Mouse (Mus musculus) kidney, embryonic 14.5 days (tissue): Measurements from ENCODE around the gene Cygb. TPM values are rescaled to one million over a fixed set of nuclear protein-coding genes. Genes with fewer than 3 reads are reported as not detected.

ENCODE experiments used
- ATAC-seq: fragments of 200-750 bp; cut with Nextera tagmentation; 2 replicates; pipeline ENCODE4 v1.8.0; 2017; ENCODE audit warnings: moderate number of reproducible peaks, mild to moderate bottlenecking, moderate TSS enrichment, moderate library complexity; ENCODE audit not compliant: low FRiP score, low TSS enrichment
- H3K27ac ChIP-seq: fragments of 300-500 bp; sonication (generic); 2 replicates; pipeline ENCODE4 v1.5.1; 2014; ENCODE audit warnings: low read depth, mild to moderate bottlenecking, low read length, moderate library complexity, mixed read lengths
- H3K27me3 ChIP-seq: fragments of 300-500 bp; sonication (generic); 2 replicates; pipeline ENCODE4 v1.6.1; 2014; ENCODE audit warnings: mild to moderate bottlenecking, low read length; ENCODE audit not compliant: control insufficient read depth, insufficient read depth
- H3K36me3 ChIP-seq: fragments of 300-500 bp; sonication (generic); 2 replicates; pipeline ENCODE4 v1.6.1; 2014; ENCODE audit warnings: low read length, mixed read lengths; ENCODE audit not compliant: control insufficient read depth, insufficient read depth
- H3K4me1 ChIP-seq: fragments of 300-500 bp; sonication (generic); 2 replicates; pipeline ENCODE4 v1.6.1; 2014; ENCODE audit warnings: low read length, mixed read lengths; ENCODE audit not compliant: control insufficient read depth, insufficient read depth
- H3K4me2 ChIP-seq: fragments of 300-500 bp; sonication (generic); replicated peaks from 2 replicates; pipeline ENCODE4 v1.6.1; 2014; ENCODE audit warnings: low read depth, mild to moderate bottlenecking, low read length
- H3K4me3 ChIP-seq: fragments of 300-500 bp; sonication (generic); 2 replicates; pipeline ENCODE4 v1.5.1; 2014; ENCODE audit warnings: mild to moderate bottlenecking, low read length
- H3K9ac ChIP-seq: fragments of 300-500 bp; sonication (generic); 2 replicates; pipeline ENCODE4 v1.6.1; 2014; ENCODE audit warnings: low read depth, mild to moderate bottlenecking, low read length, moderate library complexity
- H3K9me3 ChIP-seq: fragments of 300-500 bp; sonication (generic); 2 replicates; pipeline ENCODE4 v1.6.1; 2016; ENCODE audit warnings: low read length; ENCODE audit not compliant: control insufficient read depth
- WGBS: fragments of 180-500 bp; shearing (Covaris S2); extraction: QIAGEN DNeasy Blood & Tissue Kit; methylation state at CpG from one replicate; pipeline ENCODE4 v1.1.7; 2014; 5-methylcytosine and 5-hydroxymethylcytosine counted together
- polyA plus RNA-seq: library from polyadenylated mRNA; unstranded; fragments of >200 nt; fragmentation: Nextera tagmentation; extraction: Ambion mirVana; gene quantifications from 2 replicates; pipeline ENCODE4 v1.2.1, GENCODE M21; 2014

Gene Cygb
- polyA plus RNA-seq, 1 experiment from 2014 or later, result 11.3 TPM

GRCm38 (mm10) chr11:116689622-116690021 is 35.5 kb upstream of the Cygb start:
- 94% methylated on average over 10 of the region's 10 CpGs for WGBS
- Histone ChIP-seq H3K9me3 (no peaks in the 10 kb centered on the region), H3K9ac (no peak overlapping the region), H3K4me3 (no peak overlapping the region), H3K4me1 (peaks cover 5% of the 10 kb centered on the region; the same call in 1 of the 2 replicates), H3K27ac (no peak overlapping the region), H3K4me2 (no peak overlapping the region), H3K36me3 (peaks cover 5% of the 10 kb centered on the region; the same call in 1 of the 2 replicates), H3K27me3 (peaks cover 4% of the 10 kb centered on the region)
- ATAC-seq, result no peak

GRCm38 (mm10) chr11:116687897-116688296 is 33.8 kb upstream of the Cygb start:
- peak overlapping the region; percentile 30; the same call in 1 of the 2 replicates for H3K27ac ChIP-seq
- 0 out of 2 replicates have a peak, but pooled peaks cover 2% of the 10 kb centered on the region for H3K4me1 ChIP-seq
- ATAC-seq, result no peak
- peaks cover 5% of the 10 kb centered on the region; the same call in 1 of the 2 replicates for H3K36me3 ChIP-seq
- no peaks in the 10 kb centered on the region for H3K9me3 ChIP-seq
- H3K4me2 ChIP-seq, result no peak overlapping the region
- H3K4me3 ChIP-seq, result no peak overlapping the region
- H3K9ac ChIP-seq, result no peak overlapping the region
- H3K27me3 ChIP-seq, result no peaks in the 10 kb centered on the region
- WGBS, result 55% methylated on average over 8 of the region's 8 CpGs

- Histone ChIP-seq H3K9me3 (no peaks in the 10 kb centered on the region), H3K4me1 (peaks cover 12% of the 10 kb centered on the region; the same call in 1 of the 2 replicates), H3K27me3 (no peaks in the 10 kb centered on the region), H3K4me3 (no peak overlapping the region), H3K9ac (no peak overlapping the region), H3K27ac (no peak overlapping the region), H3K36me3 (peaks cover 14% of the 10 kb centered on the region; the same call in 1 of the 2 replicates), H3K4me2 (no peak overlapping the region)
- 59% methylated on average over 9 of the region's 9 CpGs for WGBS
- no peak for ATAC-seq
Measured at GRCm38 (mm10) chr11:116685729-116686128, 31.6 kb upstream of the Cygb start.

- Histone ChIP-seq H3K27ac (no peak overlapping the region), H3K9me3 (no peaks in the 10 kb centered on the region), H3K36me3 (peaks cover 20% of the 10 kb centered on the region; the same call in 1 of the 2 replicates), H3K27me3 (no peaks in the 10 kb centered on the region), H3K4me3 (no peak overlapping the region), H3K4me2 (no peak overlapping the region), H3K9ac (no peak overlapping the region), H3K4me1 (peaks cover 15% of the 10 kb centered on the region; the same call in 1 of the 2 replicates)
- ATAC-seq, result no peak
- WGBS, result 84% methylated on average over 4 of the region's 4 CpGs
Measured at GRCm38 (mm10) chr11:116683777-116684176, 29.7 kb upstream of the Cygb start.

- WGBS, result 27% methylated on average over 14 of the region's 14 CpGs
- Histone ChIP-seq H3K9me3 (no peaks in the 10 kb centered on the region), H3K27me3 (no peaks in the 10 kb centered on the region), H3K4me1 (peaks cover 13% of the 10 kb centered on the region; the same call in 1 of the 2 replicates), H3K4me2 (no peak overlapping the region), H3K27ac (peak overlapping the region; percentile 30; the same call in 1 of the 2 replicates), H3K4me3 (no peak overlapping the region), H3K9ac (no peak overlapping the region), H3K36me3 (peaks cover 25% of the 10 kb centered on the region; the same call in 1 of the 2 replicates)
- ATAC-seq, result peak; percentile 62; the same call in 1 of the 2 replicates
Measured at GRCm38 (mm10) chr11:116682501-116683144, 28.5 kb upstream of the Cygb start.

GRCm38 (mm10) chr11:116681147-116681546 is 27.0 kb upstream of the Cygb start:
- no peak for ATAC-seq
- Histone ChIP-seq H3K27ac (no peak overlapping the region), H3K9ac (no peak overlapping the region), H3K4me2 (no peak overlapping the region), H3K9me3 (no peaks in the 10 kb centered on the region), H3K36me3 (peaks cover 39% of the 10 kb centered on the region), H3K4me1 (peaks cover 13% of the 10 kb centered on the region; the same call in 1 of the 2 replicates), H3K4me3 (no peak overlapping the region), H3K27me3 (no peaks in the 10 kb centered on the region)
- WGBS, result 85% methylated on average over 4 of the region's 4 CpGs

- no peaks in the 10 kb centered on the region for H3K9me3 ChIP-seq
- 76% methylated on average over 24 of the region's 24 CpGs for WGBS
- peaks cover 13% of the 10 kb centered on the region; the same call in 1 of the 2 replicates for H3K4me1 ChIP-seq
- H3K36me3 ChIP-seq, result peaks cover 45% of the 10 kb centered on the region
- no peak for ATAC-seq
- H3K4me3 ChIP-seq, result no peak overlapping the region
- no peak overlapping the region for H3K4me2 ChIP-seq
- no peak overlapping the region for H3K27ac ChIP-seq
- no peaks in the 10 kb centered on the region for H3K27me3 ChIP-seq
- H3K9ac ChIP-seq, result no peak overlapping the region
Measured at GRCm38 (mm10) chr11:116680321-116681091, 26.4 kb upstream of the Cygb start.

GRCm38 (mm10) chr11:116679148-116679547 is 25.0 kb upstream of the Cygb start:
- Histone ChIP-seq H3K9me3 (no peaks in the 10 kb centered on the region), H3K36me3 (peaks cover 54% of the 10 kb centered on the region), H3K27ac (no peak overlapping the region), H3K9ac (no peak overlapping the region), H3K4me1 (peaks cover 18% of the 10 kb centered on the region; the same call in 1 of the 2 replicates), H3K4me2 (no peak overlapping the region), H3K27me3 (no peaks in the 10 kb centered on the region), H3K4me3 (no peak overlapping the region)
- no peak for ATAC-seq
- 91% methylated on average over 6 of the region's 6 CpGs for WGBS
